Mouse (Mus musculus): ENCODE measurements around the gene Tdpoz1. TPM values are rescaled to one million over a fixed set of nuclear protein-coding genes. Genes with fewer than 3 reads are reported as not detected.
"Not testable (repeated sequence)": the region's sequence is repeated elsewhere in the genome, so short reads cannot be mapped to it uniquely, and the experiment has no call there.

Gene Tdpoz1
- total RNA-seq (2014; fragmentation: Nextera tagmentation) (not detected in 2 replicates), total RNA-seq (2017) (not detected in 2 replicates)

DNA sequence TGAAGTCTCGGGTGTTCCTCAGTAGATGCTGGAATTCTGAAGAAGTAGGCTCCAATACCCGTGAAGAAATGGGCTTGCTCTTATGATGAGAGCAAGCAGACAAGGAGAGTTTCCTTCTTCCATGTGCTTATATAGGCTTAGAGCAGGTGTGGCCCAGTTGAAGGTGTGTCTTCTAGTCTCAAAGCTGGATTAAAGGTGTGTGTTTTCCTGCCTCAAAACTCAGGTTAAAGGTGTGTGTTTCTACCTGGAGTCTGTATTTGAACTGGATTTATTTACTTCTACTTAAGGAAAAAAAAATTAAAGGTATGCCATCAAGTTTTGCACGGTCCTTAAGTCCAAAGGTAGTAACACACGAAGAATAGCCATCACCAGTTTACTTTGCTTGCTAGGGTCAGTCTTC, at the start of gene Tdpoz1:
Gene Tdpoz1 (minus strand): TSS at position 101 of the 400 bp plus-strand sequence.
- ATAC-seq (replicated peaks; ENCODE audit: low FRiP score, low TSS enrichment, poor library complexity, severe bottlenecking) = not testable (repeated sequence)

DNA sequence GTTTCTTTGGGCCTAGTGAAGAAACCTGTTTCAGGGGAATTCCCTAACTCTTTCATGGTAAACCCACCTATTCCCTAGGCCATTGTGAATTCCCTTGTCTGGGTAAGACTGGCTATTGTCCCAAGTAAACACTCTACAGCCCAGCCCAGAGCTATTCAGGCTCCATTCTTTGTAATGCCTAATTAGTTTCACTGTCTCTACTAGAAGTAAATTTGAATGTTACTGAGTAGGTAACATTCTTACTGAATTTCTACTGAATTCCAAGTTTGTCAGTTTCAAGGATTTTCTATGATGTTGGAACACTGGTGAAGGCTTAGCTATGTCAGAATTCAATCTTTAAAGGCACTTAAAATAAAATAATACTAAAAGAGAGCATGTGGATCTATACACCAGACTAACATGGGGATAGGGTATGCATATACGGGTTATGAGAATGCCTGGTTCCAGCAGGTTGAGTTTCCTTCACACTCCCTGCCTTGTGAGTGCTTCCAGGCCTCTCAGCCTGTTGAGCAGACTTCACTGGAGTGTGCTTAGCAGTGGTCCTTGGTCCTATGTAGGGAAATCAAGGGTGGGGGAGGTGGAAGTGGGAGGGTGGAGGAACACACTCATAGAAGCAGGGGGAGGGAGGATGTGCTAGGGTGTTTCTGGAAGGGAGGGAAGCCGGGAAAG, 33.0 kb upstream of the Tdpoz1 start:
- not testable (repeated sequence) for ATAC-seq (replicated peaks; ENCODE audit: low FRiP score, low TSS enrichment, poor library complexity, severe bottlenecking)

DNA sequence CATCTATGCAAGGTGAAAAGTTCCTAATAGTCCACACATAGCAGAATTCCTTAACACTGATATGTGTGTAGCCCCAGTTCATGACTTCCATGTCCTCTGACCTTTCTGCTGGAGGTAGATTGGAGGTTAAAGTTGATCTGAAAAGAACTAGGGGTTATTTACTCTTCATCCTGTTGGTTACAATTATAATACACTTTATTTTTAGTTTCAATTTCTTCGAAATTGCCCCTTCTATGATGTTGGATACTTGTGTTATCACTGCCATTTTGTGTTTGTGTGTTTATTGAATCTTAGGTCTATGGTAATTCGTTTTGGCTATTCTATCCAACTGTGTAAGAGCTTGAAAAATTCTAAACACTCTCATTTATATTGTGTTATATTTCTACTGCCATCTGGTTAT, 16.9 kb upstream of the Tdpoz1 start, which contains the start of gene Gm37596:
Gene Gm37596 (minus strand): TSS at position 101 of the 400 bp plus-strand sequence.
- not testable (repeated sequence) for ATAC-seq (replicated peaks; ENCODE audit: low FRiP score, low TSS enrichment, poor library complexity, severe bottlenecking)

- ATAC-seq (replicated peaks; ENCODE audit: low FRiP score, low TSS enrichment, poor library complexity, severe bottlenecking) = not testable (repeated sequence)
These were observed 5.2 kb downstream of the Tdpoz1 start for GRCm38 (mm10) chr3:93670805-93671503.

DNA sequence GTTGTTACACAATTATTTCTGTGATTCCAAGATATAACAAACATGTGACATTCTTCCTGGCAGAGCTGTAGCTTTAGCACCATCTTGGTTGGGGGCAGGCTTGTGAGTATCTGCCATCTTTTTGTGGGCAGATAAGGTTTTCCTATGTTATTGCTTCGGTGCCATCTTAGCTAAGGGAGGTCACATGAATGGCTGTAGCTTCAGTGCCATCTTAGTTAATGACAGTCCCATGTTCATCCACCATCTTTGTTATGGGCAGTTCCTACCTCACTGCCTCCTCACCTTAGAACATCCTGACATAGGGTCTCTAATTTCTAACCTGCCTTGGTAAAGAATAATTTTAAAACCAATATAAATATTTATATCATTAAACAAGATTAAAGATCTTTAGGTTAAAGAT, 21.9 kb downstream of the Tdpoz1 start:
- ATAC-seq (replicated peaks; ENCODE audit: low FRiP score, low TSS enrichment, poor library complexity, severe bottlenecking) = no peak

DNA sequence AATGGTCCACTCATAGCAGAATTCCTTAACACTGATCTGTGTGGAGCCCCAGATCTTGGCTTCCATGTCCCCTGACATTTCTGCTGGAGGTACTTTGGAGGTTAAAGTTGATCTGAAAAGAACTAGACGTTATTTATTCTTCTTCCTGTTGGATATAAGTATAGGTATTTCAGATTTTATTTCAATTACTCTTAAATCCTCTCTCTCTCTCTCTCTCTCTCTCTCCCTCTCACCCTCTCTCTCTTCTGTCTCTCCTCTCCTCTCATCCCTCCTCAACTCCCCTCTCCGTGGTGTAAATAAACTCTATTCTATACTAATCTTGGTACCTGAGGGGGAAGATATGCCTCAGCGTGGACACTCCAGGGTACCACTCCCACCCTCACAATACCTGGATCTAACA, 23.5 kb downstream of the Tdpoz1 start, which contains the start of gene Tdpoz2:
Gene Tdpoz2 (minus strand): TSS at position 101 of the 400 bp plus-strand sequence.
- ATAC-seq (replicated peaks; ENCODE audit: low FRiP score, low TSS enrichment, poor library complexity, severe bottlenecking) = no peak

- not testable (repeated sequence) for ATAC-seq (replicated peaks; ENCODE audit: low FRiP score, low TSS enrichment, poor library complexity, severe bottlenecking)
These were observed 45.0 kb downstream of the Tdpoz1 start for GRCm38 (mm10) chr3:93630917-93631714.

Other genes with a start within 250 kb of the Tdpoz1 start
- not detected in 2 replicates for gene Tchh, start 234.0 kb downstream of the Tdpoz1 start, total RNA-seq (2014; fragmentation: Nextera tagmentation)
- not detected in 2 replicates for gene Tchh, start 234.0 kb downstream of the Tdpoz1 start, total RNA-seq (2017)
- not detected in 2 replicates for gene Tchhl1, start 207.6 kb downstream of the Tdpoz1 start, total RNA-seq (2014; fragmentation: Nextera tagmentation)
- not detected in 2 replicates for gene Tchhl1, start 207.6 kb downstream of the Tdpoz1 start, total RNA-seq (2017)
- gene S100a11, start 155.8 kb downstream of the Tdpoz1 start, total RNA-seq (2014; fragmentation: Nextera tagmentation) = 147 and 173 TPM in 2 replicates
- gene S100a11, start 155.8 kb downstream of the Tdpoz1 start, total RNA-seq (2017) = 18.0 and 19.3 TPM in 2 replicates
- gene S100a10, start 121.2 kb downstream of the Tdpoz1 start, total RNA-seq (2014; fragmentation: Nextera tagmentation) = 176 and 197 TPM in 2 replicates
- gene S100a10, start 121.2 kb downstream of the Tdpoz1 start, total RNA-seq (2017) = 278 and 471 TPM in 2 replicates
- gene Tdpoz2, start 23.6 kb downstream of the Tdpoz1 start, total RNA-seq (2014; fragmentation: Nextera tagmentation) = not detected in 2 replicates
- not detected in 2 replicates for gene Tdpoz2, start 23.6 kb downstream of the Tdpoz1 start, total RNA-seq (2017)
- not detected in 2 replicates for gene Gm37596, start 16.8 kb upstream of the Tdpoz1 start, total RNA-seq (2014; fragmentation: Nextera tagmentation)
- not detected in 2 replicates for gene Gm37596, start 16.8 kb upstream of the Tdpoz1 start, total RNA-seq (2017)
- gene Gm5773, start 96.7 kb upstream of the Tdpoz1 start, total RNA-seq (2014; fragmentation: Nextera tagmentation) = not detected in 2 replicates
- gene Gm5773, start 96.7 kb upstream of the Tdpoz1 start, total RNA-seq (2017) = not detected in 2 replicates
- not detected in 2 replicates for gene Tdpoz4, start 120.1 kb upstream of the Tdpoz1 start, total RNA-seq (2014; fragmentation: Nextera tagmentation)
- gene Tdpoz4, start 120.1 kb upstream of the Tdpoz1 start, total RNA-seq (2017) = not detected in 2 replicates
- not detected in 2 replicates for gene Tdpoz3, start 149.7 kb upstream of the Tdpoz1 start, total RNA-seq (2014; fragmentation: Nextera tagmentation)
- gene Tdpoz3, start 149.7 kb upstream of the Tdpoz1 start, total RNA-seq (2017) = not detected in 2 replicates